Mouse (Mus musculus): ENCODE measurements around the gene Mvk. TPM values are rescaled to one million over a fixed set of nuclear protein-coding genes. Genes with fewer than 3 reads are reported as not detected.

Mvk gene
- polyA plus RNA-seq, 1 experiment from 2014 or later: 37.2 TPM

- Histone ChIP-seq H3K27me3 (ENCODE audit: insufficient read depth, low read length) (no peaks in the 10 kb centered on the region), H3K4me3 (ENCODE audit: low read length) (no peak overlapping the region), H3K4me1 (ENCODE audit: insufficient read depth, low read length) (peaks cover 35% of the 10 kb centered on the region), H3K9me3 (ENCODE audit: low read length) (no peaks in the 10 kb centered on the region), H3K9ac (replicated peaks; ENCODE audit: low read length) (peak overlapping the region; percentile 53), H3K36me3 (ENCODE audit: insufficient read depth, low read length) (no peaks in the 10 kb centered on the region), H3K27ac (ENCODE audit: low read length) (peak overlapping the region; percentile 82), H3K4me2 (replicated peaks; ENCODE audit: low read depth, low read length) (peak overlapping the region; percentile 63)
- WGBS: 63% methylated on average over 4 of the region's 4 CpGs
- no peak; the same call in 1 of the 2 replicates for ATAC-seq (ENCODE audit: low FRiP score, low TSS enrichment)
Observed at GRCm38 (mm10) chr5:114468007-114468406, 23.9 kb downstream of the Mvk start.

DNA sequence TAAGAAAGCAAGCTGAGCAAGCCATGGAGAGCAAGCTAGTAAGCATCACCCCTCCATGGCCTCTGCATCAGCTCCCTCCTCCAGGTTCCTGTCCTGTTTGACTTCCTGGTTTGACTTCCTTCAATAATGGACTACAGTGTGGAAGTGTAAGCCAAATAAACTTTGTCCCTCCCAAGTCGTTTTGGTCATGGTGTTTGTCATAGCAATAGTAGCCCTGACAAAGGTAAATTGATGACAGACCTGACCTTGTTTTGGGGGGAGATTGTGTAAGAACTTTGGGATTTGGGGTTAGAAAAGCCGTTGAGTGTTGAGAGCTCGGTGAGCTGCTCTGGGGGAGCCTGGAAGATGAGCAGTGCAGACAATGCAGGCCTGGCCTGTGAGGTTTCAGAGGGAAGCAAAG, 26.3 kb downstream of the Mvk start:
- peaks cover 35% of the 10 kb centered on the region for H3K4me1 ChIP-seq (ENCODE audit: insufficient read depth, low read length)
- H3K36me3 ChIP-seq (ENCODE audit: insufficient read depth, low read length): no peaks in the 10 kb centered on the region
- no peak overlapping the region for H3K9ac ChIP-seq (replicated peaks; ENCODE audit: low read length)
- no peak overlapping the region for H3K4me3 ChIP-seq (ENCODE audit: low read length)
- H3K27ac ChIP-seq (ENCODE audit: low read length): no peak overlapping the region
- no peaks in the 10 kb centered on the region for H3K9me3 ChIP-seq (ENCODE audit: low read length)
- ATAC-seq (ENCODE audit: low FRiP score, low TSS enrichment): no peak
- no peak overlapping the region for H3K4me2 ChIP-seq (replicated peaks; ENCODE audit: low read depth, low read length)
- no peaks in the 10 kb centered on the region for H3K27me3 ChIP-seq (ENCODE audit: insufficient read depth, low read length)
- 52% methylated on average over 3 of the region's 3 CpGs for WGBS

GRCm38 (mm10) chr5:114474741-114475491, 30.8 kb downstream of the Mvk start:
- H3K27me3 ChIP-seq (ENCODE audit: insufficient read depth, low read length): no peaks in the 10 kb centered on the region
- H3K9me3 ChIP-seq (ENCODE audit: low read length): no peaks in the 10 kb centered on the region
- no peaks in the 10 kb centered on the region for H3K36me3 ChIP-seq (ENCODE audit: insufficient read depth, low read length)
- H3K9ac ChIP-seq (replicated peaks; ENCODE audit: low read length): no peak overlapping the region
- WGBS: 35% methylated on average over 35 of the region's 35 CpGs
- H3K27ac ChIP-seq (ENCODE audit: low read length): no peak overlapping the region
- H3K4me1 ChIP-seq (ENCODE audit: insufficient read depth, low read length): peaks cover 8% of the 10 kb centered on the region; the same call in 1 of the 2 replicates
- H3K4me2 ChIP-seq (replicated peaks; ENCODE audit: low read depth, low read length): peak overlapping the region; percentile 22
- ATAC-seq (ENCODE audit: low FRiP score, low TSS enrichment): no peak
- no peak overlapping the region for H3K4me3 ChIP-seq (ENCODE audit: low read length)

DNA sequence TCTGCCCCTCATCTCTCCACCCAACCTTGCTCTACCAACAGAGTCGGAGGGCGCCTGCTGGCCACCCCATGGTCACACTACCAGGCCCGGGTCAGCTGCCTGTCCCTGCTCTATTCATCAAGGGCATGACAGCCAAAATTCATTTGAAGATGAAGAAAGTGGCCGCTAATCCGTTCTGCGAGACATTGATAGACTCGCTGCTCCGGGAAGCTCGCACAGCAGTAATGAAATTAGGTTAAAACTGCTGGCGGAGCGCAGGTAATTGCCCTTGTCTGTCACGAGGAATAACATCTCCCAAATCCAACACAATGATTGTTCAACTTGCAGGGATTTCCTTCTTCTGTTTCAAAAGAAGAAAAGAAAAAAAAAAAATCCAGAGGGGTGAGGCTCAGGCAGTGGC, 34.2 kb downstream of the Mvk start:
- 85% methylated on average over 12 of the region's 12 CpGs for WGBS
- Histone ChIP-seq H3K4me1 (ENCODE audit: insufficient read depth, low read length) (peaks cover 15% of the 10 kb centered on the region), H3K4me3 (ENCODE audit: low read length) (no peak overlapping the region), H3K36me3 (ENCODE audit: insufficient read depth, low read length) (no peaks in the 10 kb centered on the region), H3K27ac (ENCODE audit: low read length) (no peak overlapping the region), H3K9me3 (ENCODE audit: low read length) (no peaks in the 10 kb centered on the region), H3K4me2 (replicated peaks; ENCODE audit: low read depth, low read length) (no peak overlapping the region), H3K27me3 (ENCODE audit: insufficient read depth, low read length) (no peaks in the 10 kb centered on the region), H3K9ac (replicated peaks; ENCODE audit: low read length) (no peak overlapping the region)
- ATAC-seq (ENCODE audit: low FRiP score, low TSS enrichment): no peak

- H3K4me2 ChIP-seq (replicated peaks; ENCODE audit: low read depth, low read length): peak overlapping the region; percentile 33; the same call in 1 of the 2 replicates
- no peaks in the 10 kb centered on the region for H3K27me3 ChIP-seq (ENCODE audit: insufficient read depth, low read length)
- H3K4me1 ChIP-seq (ENCODE audit: insufficient read depth, low read length): peaks cover 7% of the 10 kb centered on the region; the same call in 1 of the 2 replicates
- H3K9me3 ChIP-seq (ENCODE audit: low read length): no peaks in the 10 kb centered on the region
- 0 out of 2 replicates have a peak, but pooled peaks have one; percentile 31 for ATAC-seq (ENCODE audit: low FRiP score, low TSS enrichment)
- H3K36me3 ChIP-seq (ENCODE audit: insufficient read depth, low read length): no peaks in the 10 kb centered on the region
- WGBS: 6% methylated on average over 14 of the region's 14 CpGs
- H3K27ac ChIP-seq (ENCODE audit: low read length): no peak overlapping the region
- H3K4me3 ChIP-seq (ENCODE audit: low read length): no peak overlapping the region
- 0 out of 2 replicates have a peak overlapping the region, but pooled peaks have one; percentile 29 for H3K9ac ChIP-seq (replicated peaks; ENCODE audit: low read length)
Observed at GRCm38 (mm10) chr5:114482587-114483011, 38.5 kb downstream of the Mvk start.

DNA sequence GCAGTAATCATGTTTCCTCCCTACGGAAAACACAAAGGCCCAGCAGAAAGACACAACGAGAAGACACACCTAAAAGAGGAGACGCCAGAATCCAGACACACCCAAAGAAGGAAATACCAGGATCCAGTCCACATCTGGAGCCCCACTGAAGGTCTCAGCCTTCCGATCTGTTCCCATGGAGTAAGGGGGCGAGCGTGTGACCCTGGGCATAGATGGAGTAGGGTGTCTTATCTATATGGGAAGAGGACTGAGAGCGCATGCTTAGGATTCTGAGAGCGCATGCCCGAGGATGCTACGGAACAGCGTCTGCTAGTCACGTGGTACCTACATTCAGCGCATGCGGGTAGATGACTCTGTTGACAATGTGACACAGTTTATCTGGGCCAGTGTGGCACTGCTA, 41.6 kb downstream of the Mvk start:
- ATAC-seq (ENCODE audit: low FRiP score, low TSS enrichment): no peak
- H3K4me3 ChIP-seq (ENCODE audit: low read length): no peak overlapping the region
- no peaks in the 10 kb centered on the region for H3K9me3 ChIP-seq (ENCODE audit: low read length)
- no peak overlapping the region for H3K4me2 ChIP-seq (replicated peaks; ENCODE audit: low read depth, low read length)
- 91% methylated on average over 14 of the region's 14 CpGs for WGBS
- H3K4me1 ChIP-seq (ENCODE audit: insufficient read depth, low read length): peaks cover 9% of the 10 kb centered on the region; the same call in 1 of the 2 replicates
- H3K27me3 ChIP-seq (ENCODE audit: insufficient read depth, low read length): no peaks in the 10 kb centered on the region
- no peak overlapping the region for H3K27ac ChIP-seq (ENCODE audit: low read length)
- H3K36me3 ChIP-seq (ENCODE audit: insufficient read depth, low read length): no peaks in the 10 kb centered on the region
- H3K9ac ChIP-seq (replicated peaks; ENCODE audit: low read length): no peak overlapping the region

GRCm38 (mm10) chr5:114489570-114489969, 45.5 kb downstream of the Mvk start:
- 89% methylated on average over 6 of the region's 6 CpGs for whole genome bisulfite sequencing
- Histone ChIP-seq H3K9me3 (ENCODE audit: low read length) (0 out of 2 replicates have a peak, but pooled peaks cover 2% of the 10 kb centered on the region), H3K4me3 (ENCODE audit: low read length) (no peak overlapping the region), H3K27ac (ENCODE audit: low read length) (no peak overlapping the region), H3K27me3 (ENCODE audit: insufficient read depth, low read length) (no peaks in the 10 kb centered on the region), H3K9ac (replicated peaks; ENCODE audit: low read length) (no peak overlapping the region), H3K4me2 (replicated peaks; ENCODE audit: low read depth, low read length) (no peak overlapping the region), H3K36me3 (ENCODE audit: insufficient read depth, low read length) (no peaks in the 10 kb centered on the region), H3K4me1 (ENCODE audit: insufficient read depth, low read length) (0 out of 2 replicates have a peak, but pooled peaks cover 3% of the 10 kb centered on the region)
- no peak for ATAC-seq (ENCODE audit: low FRiP score, low TSS enrichment)

DNA sequence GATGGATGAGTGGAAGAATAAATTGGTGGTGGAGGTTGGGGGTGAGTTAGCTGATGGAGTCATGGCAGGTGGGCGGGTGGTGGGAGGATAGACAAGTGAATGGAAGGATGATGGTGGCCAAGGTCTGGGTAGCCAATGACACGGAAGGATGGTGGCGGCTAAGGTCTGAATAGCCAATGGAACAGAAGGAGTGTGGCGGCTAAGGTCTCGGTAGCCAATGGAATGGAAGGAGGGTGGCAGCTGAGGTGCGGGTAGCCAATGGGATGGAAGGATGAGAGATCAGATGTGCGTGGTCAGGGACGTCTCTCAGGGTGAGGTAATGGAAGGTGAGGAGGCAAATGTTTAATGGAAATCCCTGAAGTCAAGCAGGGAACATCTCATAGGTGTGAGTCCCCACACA, 46.2 kb downstream of the Mvk start:
- Histone ChIP-seq H3K9ac (replicated peaks; ENCODE audit: low read length) (no peak overlapping the region), H3K36me3 (ENCODE audit: insufficient read depth, low read length) (no peaks in the 10 kb centered on the region), H3K4me1 (ENCODE audit: insufficient read depth, low read length) (0 out of 2 replicates have a peak, but pooled peaks cover 3% of the 10 kb centered on the region), H3K9me3 (ENCODE audit: low read length) (0 out of 2 replicates have a peak, but pooled peaks cover 2% of the 10 kb centered on the region), H3K4me2 (replicated peaks; ENCODE audit: low read depth, low read length) (no peak overlapping the region), H3K4me3 (ENCODE audit: low read length) (no peak overlapping the region), H3K27me3 (ENCODE audit: insufficient read depth, low read length) (no peaks in the 10 kb centered on the region), H3K27ac (ENCODE audit: low read length) (no peak overlapping the region)
- no peak for ATAC-seq (ENCODE audit: low FRiP score, low TSS enrichment)
- WGBS: 95% methylated on average over 8 of the region's 8 CpGs

- no peak for ATAC-seq (ENCODE audit: low FRiP score, low TSS enrichment)
- no peaks in the 10 kb centered on the region for H3K27me3 ChIP-seq (ENCODE audit: insufficient read depth, low read length)
- H3K9me3 ChIP-seq (ENCODE audit: low read length): 0 out of 2 replicates have a peak, but pooled peaks cover 2% of the 10 kb centered on the region
- WGBS: 55% methylated on average over 1 of the region's 1 CpGs
- no peak overlapping the region for H3K4me2 ChIP-seq (replicated peaks; ENCODE audit: low read depth, low read length)
- H3K9ac ChIP-seq (replicated peaks; ENCODE audit: low read length): no peak overlapping the region
- H3K4me3 ChIP-seq (ENCODE audit: low read length): no peak overlapping the region
- no peak overlapping the region for H3K27ac ChIP-seq (ENCODE audit: low read length)
- H3K36me3 ChIP-seq (ENCODE audit: insufficient read depth, low read length): no peaks in the 10 kb centered on the region
- no peaks in the 10 kb centered on the region for H3K4me1 ChIP-seq (ENCODE audit: insufficient read depth, low read length)
Observed at GRCm38 (mm10) chr5:114494761-114495160, 50.7 kb downstream of the Mvk start.

DNA sequence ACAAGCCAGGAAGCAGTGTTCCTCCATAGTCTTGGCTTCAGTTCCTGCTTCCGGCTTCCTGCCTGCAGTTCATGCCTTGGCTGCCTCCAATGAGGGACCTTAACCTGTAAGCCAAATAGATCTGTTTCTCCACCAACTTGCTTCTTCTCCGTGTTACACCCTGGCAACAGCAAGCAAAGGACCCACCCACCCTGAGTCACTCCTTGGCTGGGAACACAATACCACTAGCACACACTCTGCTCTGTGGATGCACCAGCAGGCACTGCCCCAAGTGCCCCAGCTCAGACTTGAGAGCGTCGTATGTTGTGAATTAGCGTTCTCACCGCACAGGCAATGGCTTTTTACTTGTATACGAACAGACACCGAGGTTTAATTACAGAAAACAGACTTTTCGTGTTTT, 57.2 kb downstream of the Mvk start:
- ATAC-seq (ENCODE audit: low FRiP score, low TSS enrichment): no peak
- Histone ChIP-seq H3K4me3 (ENCODE audit: low read length) (no peak overlapping the region), H3K9ac (replicated peaks; ENCODE audit: low read length) (no peak overlapping the region), H3K27ac (ENCODE audit: low read length) (no peak overlapping the region), H3K27me3 (ENCODE audit: insufficient read depth, low read length) (no peaks in the 10 kb centered on the region), H3K4me2 (replicated peaks; ENCODE audit: low read depth, low read length) (no peak overlapping the region), H3K36me3 (ENCODE audit: insufficient read depth, low read length) (no peaks in the 10 kb centered on the region), H3K9me3 (ENCODE audit: low read length) (no peaks in the 10 kb centered on the region), H3K4me1 (ENCODE audit: insufficient read depth, low read length) (no peaks in the 10 kb centered on the region)
- WGBS: 78% methylated on average over 9 of the region's 9 CpGs
